Mouse (Mus musculus) c-Kit-negative CD71-positive TER-119-positive erythroid progenitor cells, embryonic 14.5 days (primary cell): ENCODE measurements around the gene Gm44965.

Experiments
- DNase-seq: peaks from one replicate; pipeline ENCODE4 v3.0.0-alpha.2; 2013; ENCODE audit warnings: low read depth, low spot score

The Gm44965 gene

DNA sequence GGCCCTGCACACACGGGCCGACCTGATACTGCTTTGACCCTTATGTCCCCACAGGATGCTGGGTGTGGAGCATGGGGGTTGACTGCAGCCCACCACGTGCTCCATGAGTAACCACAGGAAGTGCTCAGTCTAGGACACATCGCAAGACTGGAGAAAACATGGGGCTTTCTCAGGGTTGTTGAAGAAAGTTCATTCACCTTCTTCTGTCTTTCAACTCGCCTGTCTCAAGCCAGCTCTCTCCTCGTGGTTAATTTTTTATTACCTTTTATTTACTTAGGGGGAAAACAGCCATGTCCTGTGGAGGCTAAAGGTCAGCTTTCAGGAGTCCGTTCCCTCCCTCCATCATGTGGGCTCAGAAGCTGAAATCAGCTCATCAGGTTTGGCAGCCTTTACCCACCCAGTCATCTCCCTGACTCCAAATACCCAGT, 72.4 kb downstream of the Gm44965 start:
- DNase-seq, result no peak

DNA sequence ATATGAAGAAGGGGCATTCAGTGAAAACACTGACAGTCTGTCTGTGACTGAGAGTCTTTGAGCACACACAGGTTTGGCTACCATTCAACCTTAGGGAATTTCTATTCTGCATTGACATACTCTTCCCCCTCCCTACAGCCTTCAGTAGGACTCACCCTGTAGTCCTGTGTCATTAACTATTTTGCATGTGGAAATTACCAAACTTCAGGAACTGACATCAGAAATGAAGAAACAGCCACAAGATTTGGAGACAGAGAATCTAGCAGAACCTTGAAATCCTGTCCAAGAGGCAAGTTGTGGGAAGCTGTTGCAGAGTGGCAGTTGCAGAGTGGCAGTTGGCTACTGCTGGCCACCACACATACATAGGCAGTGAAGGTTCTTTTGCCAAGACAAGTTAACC, 74.3 kb downstream of the Gm44965 start:
- no peak for DNase-seq
